Mouse (Mus musculus): ENCODE data around the gene C1qtnf1.

GRCm38 (mm10) chr11:118455788-118456187, 27.8 kb downstream of the C1qtnf1 start:
- TF ChIP-seq GATA1 (IDR thresholded peaks at IDR 0.05; ENCODE audit: borderline replicate concordance, low read length) (no peak), FLI1 (IDR thresholded peaks at IDR 0.05; ENCODE audit: low read length) (no peak)
